7 mouse cellular contexts compared by ENCODE assay signal in genomic region chr14:105482644-105483351, GRCm38 (mm10).
DNase-seq lines count a peak whose midpoint lies in the region; ATAC-seq and TF ChIP-seq lines count a peak whose summit lies in the region.

No protein-coding gene starts in this region.

- 14% methylated on average over 16 of the region's 16 CpGs for WGBS in lung, adult 2 months
- 5% methylated on average over 16 of the region's 16 CpGs for WGBS in heart, embryonic 14.5 days
- 5% methylated on average over 16 of the region's 16 CpGs for WGBS in liver, embryonic 12.5 days (ENCODE audit: insufficient replicate concordance)
- WGBS in neural tube, embryonic 14.5 days: 1% methylated on average over 16 of the region's 16 CpGs

- H3K4me2 ChIP-seq in heart, embryonic 14.5 days (ENCODE audit: low read length): peak overlapping the region; percentile 78
- peak overlapping the region; percentile 50 for H3K4me2 ChIP-seq in liver, embryonic 12.5 days
- H3K4me2 ChIP-seq in neural tube, embryonic 14.5 days (ENCODE audit: low read depth, low read length): peak overlapping the region; percentile 38

- H3K27me3 ChIP-seq in heart, embryonic 14.5 days (ENCODE audit: control insufficient read depth, insufficient read depth, low read length): no peaks in the 10 kb centered on the region
- H3K27me3 ChIP-seq in liver, embryonic 12.5 days (replicated peaks): peaks cover 3% of the 10 kb centered on the region; the same call in 1 of the 2 replicates
- H3K27me3 ChIP-seq in neural tube, embryonic 14.5 days (ENCODE audit: control insufficient read depth, insufficient read depth, low read length): no peaks in the 10 kb centered on the region

- peaks cover 4% of the 10 kb centered on the region; the same call in 1 of the 2 replicates for H3K4me1 ChIP-seq in lung, adult 2 months (ENCODE audit: control insufficient read depth, insufficient read depth, low read length)
- H3K4me1 ChIP-seq in heart, embryonic 14.5 days (ENCODE audit: control insufficient read depth in 2 of 2, insufficient read depth in 2 of 2, low read length in 2 of 2): peaks cover 15 to 27% of the 10 kb centered on the region in 2 experiments
- 0 out of 2 replicates have a peak, but pooled peaks cover 5% of the 10 kb centered on the region for H3K4me1 ChIP-seq in liver, embryonic 12.5 days
- H3K4me1 ChIP-seq in neural tube, embryonic 14.5 days (ENCODE audit: control insufficient read depth, insufficient read depth, low read length): peaks cover 7% of the 10 kb centered on the region; the same call in 1 of the 2 replicates

- H3K27ac ChIP-seq in heart, embryonic 14.5 days (replicated peaks in 1 of 2; ENCODE audit: control insufficient read depth in 1 of 2, insufficient read depth in 1 of 2, low read depth in 2 of 2, low read length in 2 of 2): peak overlapping the region; percentile 70 to 80
- H3K27ac ChIP-seq in liver, embryonic 12.5 days: no peak overlapping the region
- H3K27ac ChIP-seq in neural tube, embryonic 14.5 days (ENCODE audit: low read depth, low read length): peak overlapping the region; percentile 66

- DNase-seq in lung, adult 2 months: peak; percentile 14
- no peak for DNase-seq in lung, postnatal 14 days
- peak; percentile 71 for DNase-seq in embryo, embryonic 10.5 days (ENCODE audit: low spot score)
- DNase-seq in gastrocnemius, postnatal 10 days: no peak

- H3K36me3 ChIP-seq in heart, embryonic 14.5 days (ENCODE audit: control insufficient read depth, insufficient read depth, low read length): no peaks in the 10 kb centered on the region
- H3K36me3 ChIP-seq in liver, embryonic 12.5 days: no peaks in the 10 kb centered on the region
- no peaks in the 10 kb centered on the region for H3K36me3 ChIP-seq in neural tube, embryonic 14.5 days (ENCODE audit: control insufficient read depth, insufficient read depth, low read length)

- TF ChIP-seq POLR2A in lung, adult 2 months (IDR thresholded peaks at IDR 0.05; ENCODE audit: borderline replicate concordance, extremely low read depth, low read depth, low read length): no peak

- H3K9me3 ChIP-seq in heart, embryonic 14.5 days (ENCODE audit: control insufficient read depth, low read length): no peaks in the 10 kb centered on the region
- H3K9me3 ChIP-seq in liver, embryonic 12.5 days (replicated peaks): no peaks in the 10 kb centered on the region
- no peaks in the 10 kb centered on the region for H3K9me3 ChIP-seq in neural tube, embryonic 14.5 days (ENCODE audit: control insufficient read depth, low read length)

- H3K9ac ChIP-seq in heart, embryonic 14.5 days (ENCODE audit: low read length): peak overlapping the region; percentile 75
- no peak overlapping the region for H3K9ac ChIP-seq in liver, embryonic 12.5 days
- peak overlapping the region; percentile 46 for H3K9ac ChIP-seq in neural tube, embryonic 14.5 days (replicated peaks; ENCODE audit: low read depth, low read length)

- no peak for ATAC-seq in heart, embryonic 14.5 days (ENCODE audit: insufficient number of reproducible peaks, insufficient read depth, low FRiP score, low read depth)
- ATAC-seq in liver, embryonic 12.5 days: no peak
- ATAC-seq in neural tube, embryonic 14.5 days (ENCODE audit: low read depth): peak; percentile 68

- no peak for TF ChIP-seq CTCF in lung, adult 2 months (IDR thresholded peaks at IDR 0.05; ENCODE audit: insufficient read depth, low read length)

- peak overlapping the region; percentile 56 for H3K4me3 ChIP-seq in lung, adult 2 months (replicated peaks; ENCODE audit: extremely low read depth, low read depth, low read length)
- H3K4me3 ChIP-seq in heart, embryonic 14.5 days (ENCODE audit: control insufficient read depth in 1 of 2, insufficient read depth in 1 of 2, low read depth in 1 of 2, low read length in 2 of 2): peak overlapping the region; percentile 43 to 48
- peak overlapping the region; percentile 28 for H3K4me3 ChIP-seq in liver, embryonic 12.5 days
- H3K4me3 ChIP-seq in neural tube, embryonic 14.5 days (ENCODE audit: low read depth, low read length): peak overlapping the region; percentile 8

Comparison
In these comparisons a context has a peak if more than half of its experiments do, and no peak if none do; other contexts are left out.
1. DNase-seq: peak in lung, adult 2 months (single experiment) and embryo, embryonic 10.5 days (single experiment); none in lung, postnatal 14 days (single experiment) and gastrocnemius, postnatal 10 days (single experiment).
2. Peak in every context shown above with its lines, with median percentiles within 50 percentile points of each other: H3K4me3 ChIP-seq and H3K4me2 ChIP-seq.